Mouse (Mus musculus): ENCODE data around the gene Rbfox3. TPM values are rescaled to one million over a fixed set of nuclear protein-coding genes. Genes with fewer than 3 reads are reported as not detected.

The Rbfox3 gene
- total RNA-seq, 2 experiments from 2014 or later = 0.09 to 0.12 TPM

DNA sequence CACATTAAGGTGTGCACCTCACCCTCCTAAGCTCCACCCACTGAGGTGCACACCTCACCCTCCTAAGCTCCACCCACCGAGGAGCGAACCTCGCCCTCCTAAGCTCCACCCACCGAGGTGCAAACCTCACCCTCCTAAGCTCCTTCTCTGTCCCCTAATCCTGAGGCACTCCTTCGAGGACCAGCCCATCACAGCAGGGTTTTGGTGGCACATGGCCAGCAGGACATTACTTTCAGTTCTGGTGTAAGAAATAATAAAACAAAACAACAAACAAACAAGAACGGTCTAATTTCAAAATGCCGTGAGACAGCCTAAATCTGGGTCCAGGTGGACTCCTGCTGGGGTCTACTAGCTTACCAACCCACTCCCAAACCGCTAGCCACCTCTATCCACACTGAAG, 187.0 kb downstream of the Rbfox3 start:
- no peak for DNase-seq

DNA sequence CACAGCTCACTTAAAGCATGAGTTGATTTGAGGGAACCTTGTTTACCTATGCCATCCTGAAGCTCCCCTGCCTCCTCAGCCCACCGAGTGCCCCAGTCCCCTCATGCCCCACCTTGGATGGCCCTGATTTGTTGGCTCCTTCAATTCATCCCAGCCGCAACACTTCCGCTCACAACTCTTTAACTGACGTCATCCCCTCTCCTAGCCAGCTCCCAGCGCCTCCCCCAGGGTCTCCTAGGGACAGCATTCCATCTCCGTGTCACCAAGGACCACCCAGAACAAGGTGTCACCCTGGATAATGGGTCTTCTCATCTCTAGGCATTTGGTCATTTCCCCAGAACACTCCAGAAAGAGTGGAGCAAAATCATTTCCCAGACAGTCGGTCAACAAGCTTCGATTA, 188.2 kb downstream of the Rbfox3 start:
- DNase-seq = no peak

DNA sequence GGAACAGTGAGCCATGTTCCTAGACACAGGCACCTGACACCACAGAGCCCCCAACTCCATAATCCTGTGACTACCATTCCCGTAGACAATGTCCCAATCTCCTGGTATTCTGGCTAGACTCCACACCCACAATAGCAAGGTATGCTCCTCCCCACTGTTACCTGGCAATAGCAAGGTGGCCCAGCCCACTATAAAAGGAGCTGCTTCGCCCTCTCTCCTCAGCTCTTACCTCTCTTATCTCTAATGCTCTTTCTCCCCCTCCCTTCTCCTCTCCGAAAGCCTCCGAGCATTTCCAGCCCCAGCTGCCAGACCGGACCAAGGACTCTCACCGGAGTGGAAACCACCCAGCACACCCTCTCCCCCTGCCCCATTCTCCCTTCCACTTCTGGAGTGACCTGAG, 189.5 kb downstream of the Rbfox3 start:
- DNase-seq = no peak

DNA sequence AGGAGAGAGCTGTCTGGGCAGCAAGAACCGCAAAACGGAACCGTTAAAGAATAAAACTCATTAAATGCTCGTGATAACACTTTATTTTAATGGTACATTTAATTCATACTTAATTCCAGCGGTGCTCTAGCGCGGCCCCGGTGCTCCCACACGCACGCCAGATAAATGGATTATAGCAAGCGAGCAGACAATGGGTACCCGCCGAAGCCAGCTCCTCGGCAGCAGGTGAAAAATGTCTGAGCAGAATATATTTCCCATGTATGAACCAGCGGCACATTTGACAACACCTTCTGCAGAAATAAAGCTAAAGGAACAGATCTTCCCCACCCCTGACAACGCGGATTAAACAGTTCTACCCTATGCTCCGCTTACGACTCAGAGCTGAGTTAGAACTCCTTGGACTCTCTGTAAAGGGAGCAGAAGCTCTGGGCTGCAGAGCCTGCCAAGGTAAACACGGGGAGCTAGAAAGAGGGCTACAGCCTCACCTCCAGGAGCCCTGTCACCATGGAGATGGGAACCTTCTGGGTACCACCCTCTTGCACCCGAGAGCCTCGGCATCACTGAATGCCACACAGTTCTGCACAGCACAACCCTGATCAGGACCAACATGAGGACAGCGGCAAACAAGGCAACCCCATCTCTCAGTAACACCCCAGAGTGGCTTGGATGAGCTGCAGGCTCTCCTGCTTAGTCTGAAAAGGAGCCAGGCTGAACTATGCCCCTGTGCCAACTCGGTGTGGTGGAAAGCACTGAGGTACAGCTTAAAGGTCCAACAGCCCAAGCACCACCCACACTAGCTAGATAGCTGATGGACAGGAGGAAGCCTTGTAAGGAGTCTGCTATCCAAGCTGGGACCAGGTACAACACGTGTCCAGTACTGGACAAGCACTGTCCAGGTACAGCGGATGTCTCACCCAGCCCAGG, 196.5 kb downstream of the Rbfox3 start:
- no peak for DNase-seq

DNA sequence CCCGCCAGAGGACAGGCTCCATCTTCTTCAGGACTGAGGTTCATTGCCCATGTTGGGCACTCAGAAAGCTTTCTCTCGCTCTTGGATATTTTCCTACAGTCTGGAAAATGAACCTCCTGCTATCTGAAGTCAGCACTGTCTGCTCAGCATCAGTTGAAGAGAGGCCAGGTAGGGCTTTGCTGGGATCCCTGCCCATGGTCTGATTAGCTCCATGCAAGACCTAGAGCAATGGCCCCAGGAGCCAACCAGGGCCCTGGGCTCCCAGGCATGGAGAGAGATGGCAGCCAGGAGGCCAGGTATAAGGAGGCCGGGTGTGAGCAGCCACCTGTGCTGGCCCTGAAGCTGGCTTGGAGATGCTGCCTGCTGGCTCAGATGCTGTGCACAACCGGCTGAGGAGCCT, 198.6 kb downstream of the Rbfox3 start:
- no peak for DNase-seq

DNA sequence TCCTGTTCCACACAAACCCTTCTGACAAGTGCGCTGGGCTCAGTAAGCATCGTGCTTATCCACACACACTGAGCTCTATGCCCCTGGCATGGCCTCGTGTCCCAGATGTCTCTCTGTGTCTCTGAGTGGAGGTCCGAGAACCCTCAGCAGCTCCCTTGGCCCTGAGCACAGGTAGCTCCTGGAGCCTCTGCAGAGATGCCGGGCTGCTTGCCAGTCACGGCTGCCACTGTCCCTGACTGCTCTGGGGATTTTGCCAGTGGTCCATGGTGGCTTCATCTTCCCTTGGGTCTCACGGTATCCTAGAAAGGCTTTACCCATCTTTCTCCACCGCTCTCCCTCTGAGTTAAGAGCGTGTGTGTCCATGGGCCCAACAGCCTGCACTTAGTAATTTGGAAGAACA, 199.3 kb downstream of the Rbfox3 start:
- DNase-seq = no peak

DNA sequence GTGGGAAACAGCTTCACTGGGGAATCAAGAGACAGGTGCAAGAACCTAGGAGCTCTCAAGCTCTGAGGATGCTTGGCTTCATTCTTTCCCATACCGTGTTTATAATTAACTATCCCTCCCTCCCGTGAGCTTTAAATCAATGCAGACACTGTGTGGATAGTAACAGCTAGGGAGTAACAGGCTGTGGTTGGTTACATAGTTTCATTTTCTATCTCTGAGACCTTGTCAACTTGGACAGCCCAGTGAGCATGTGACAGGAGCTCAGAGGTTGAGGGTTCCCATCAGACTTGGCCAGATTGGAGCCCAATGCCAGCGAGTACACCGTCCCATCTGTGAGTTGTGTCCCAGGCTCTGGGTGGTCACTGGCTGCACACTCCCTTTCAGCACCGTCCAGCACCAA, 201.4 kb downstream of the Rbfox3 start:
- no peak for DNase-seq

DNA sequence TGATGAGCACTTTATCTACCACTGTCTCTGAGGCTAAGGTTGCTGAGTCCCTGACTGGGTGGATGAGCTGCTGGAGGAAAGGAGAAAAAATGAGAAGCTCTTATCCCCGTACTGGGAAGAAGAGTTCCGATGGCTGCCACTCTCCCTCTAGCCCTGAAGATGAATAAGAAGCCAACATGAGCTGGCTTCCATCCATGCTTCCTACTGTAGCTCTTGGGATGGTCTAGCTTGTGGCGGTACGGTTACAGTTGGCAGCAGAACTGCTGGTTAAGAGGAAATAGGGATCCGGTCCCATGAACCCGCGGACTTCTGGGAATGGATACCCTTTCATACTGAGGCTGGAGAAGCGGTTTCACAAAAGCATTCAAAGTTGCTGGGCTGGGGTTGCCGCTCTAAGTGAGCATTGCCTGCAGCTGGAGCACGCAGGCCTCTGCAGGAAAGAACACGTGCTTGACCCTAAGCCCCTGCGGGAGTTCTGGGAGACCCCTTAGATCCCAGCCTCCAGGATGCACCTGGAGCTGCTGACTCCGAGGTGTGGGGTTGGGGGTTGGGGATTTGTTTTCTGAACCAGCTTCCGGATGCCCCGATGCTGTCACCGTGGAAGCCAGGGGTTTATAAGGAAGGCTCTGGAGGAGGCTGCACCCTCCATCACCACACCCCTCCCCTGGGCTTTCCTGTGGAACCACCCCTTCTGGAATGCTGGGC, 215.0 kb downstream of the Rbfox3 start:
- DNase-seq = no peak

DNA sequence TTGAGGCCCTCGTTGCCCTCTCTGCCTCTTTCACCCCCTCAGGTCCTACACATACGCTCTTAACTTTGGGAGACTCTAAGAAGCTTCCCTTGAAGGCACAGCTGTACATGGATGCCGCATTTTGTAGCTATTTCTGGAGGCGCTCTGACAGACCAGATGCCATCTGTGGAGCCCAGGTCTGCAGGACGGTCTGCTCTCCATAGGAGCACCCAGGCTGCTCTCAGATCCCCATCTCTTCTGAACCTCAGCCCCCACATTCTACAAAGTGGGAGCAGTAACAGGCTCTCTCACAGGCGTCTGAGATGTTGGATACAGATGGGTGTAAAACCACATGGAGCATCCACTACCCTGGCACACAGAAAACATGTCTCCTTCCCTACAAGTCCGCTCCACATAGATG, 218.1 kb downstream of the Rbfox3 start:
- DNase-seq = no peak

DNA sequence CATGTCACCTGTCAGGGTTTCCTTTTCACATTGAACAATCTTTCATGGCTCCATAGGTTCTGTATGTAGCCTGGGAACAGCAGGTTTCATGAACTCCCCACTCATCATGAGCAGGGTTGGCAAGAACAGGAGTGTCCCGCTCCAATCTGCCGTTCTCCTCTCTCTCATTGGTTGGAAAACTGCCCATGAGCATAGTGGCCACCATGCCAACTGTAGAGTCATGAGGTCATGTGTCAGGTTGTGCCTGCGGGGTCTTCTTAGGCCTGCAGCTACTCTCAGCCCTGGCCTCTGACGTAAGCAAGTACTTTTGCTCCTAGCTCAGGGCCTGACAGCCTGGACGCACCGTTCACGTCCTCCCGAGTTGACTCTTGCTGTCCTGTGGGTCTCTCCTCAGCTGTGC, 221.1 kb downstream of the Rbfox3 start:
- no peak for DNase-seq

DNA sequence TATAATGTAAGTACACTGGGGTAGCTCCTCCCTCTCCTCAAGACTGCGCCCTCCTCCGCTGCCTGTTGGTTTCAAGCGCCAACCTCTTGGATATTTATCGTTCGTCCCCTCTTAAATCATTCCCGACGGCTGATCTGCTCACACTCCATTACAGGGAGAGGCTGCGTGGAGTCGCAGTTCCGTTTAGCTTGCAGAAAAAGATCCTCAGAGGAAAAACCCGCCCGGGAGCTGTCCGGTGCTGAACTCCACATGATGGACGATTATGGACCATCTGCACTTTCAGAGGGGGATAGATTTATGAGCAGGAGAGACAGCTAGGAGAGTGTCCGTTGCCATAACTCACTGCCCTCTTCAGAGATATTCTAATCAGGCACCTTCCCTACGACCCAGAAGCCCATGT, 226.0 kb downstream of the Rbfox3 start:
- DNase-seq = peak; percentile 65

DNA sequence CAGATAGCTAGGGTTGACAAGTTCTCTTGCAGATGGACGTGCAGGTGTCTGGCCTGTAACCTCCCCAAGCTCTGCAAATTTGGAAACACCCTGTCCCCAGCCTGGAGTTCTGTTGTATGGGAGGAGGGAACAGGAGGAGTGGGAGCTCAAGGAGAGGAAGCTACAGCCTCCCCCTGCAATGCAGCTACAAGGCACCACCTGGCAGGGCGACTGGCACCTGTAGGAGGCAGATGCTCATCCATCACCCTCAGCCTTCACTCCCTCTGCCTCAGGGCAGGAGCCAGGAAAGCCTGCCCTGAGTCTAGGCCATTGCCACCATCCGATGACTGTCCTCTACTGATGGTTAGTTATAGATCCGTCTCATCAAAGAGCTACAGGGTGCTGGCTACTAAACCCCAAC, 226.7 kb downstream of the Rbfox3 start:
- DNase-seq = no peak

DNA sequence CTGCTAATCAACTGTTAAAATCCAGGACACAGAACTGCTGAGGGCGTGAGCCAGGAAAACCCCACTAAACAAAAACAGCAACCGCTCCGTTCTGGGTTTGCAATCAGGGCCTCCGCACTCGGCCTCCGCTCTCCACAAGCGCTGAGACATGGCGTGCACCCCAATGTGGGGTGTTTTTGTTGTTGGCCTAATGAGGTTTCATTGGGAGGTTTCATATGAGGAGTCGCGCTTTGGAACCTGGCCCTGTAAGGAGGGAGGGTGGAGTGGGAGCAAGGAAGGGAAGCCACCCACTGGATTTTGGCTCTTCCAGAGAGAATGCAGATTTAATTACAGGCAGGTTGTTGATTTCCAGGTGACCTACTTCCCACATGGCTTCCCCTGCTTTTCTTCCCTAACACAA, 230.7 kb downstream of the Rbfox3 start:
- DNase-seq = no peak

DNA sequence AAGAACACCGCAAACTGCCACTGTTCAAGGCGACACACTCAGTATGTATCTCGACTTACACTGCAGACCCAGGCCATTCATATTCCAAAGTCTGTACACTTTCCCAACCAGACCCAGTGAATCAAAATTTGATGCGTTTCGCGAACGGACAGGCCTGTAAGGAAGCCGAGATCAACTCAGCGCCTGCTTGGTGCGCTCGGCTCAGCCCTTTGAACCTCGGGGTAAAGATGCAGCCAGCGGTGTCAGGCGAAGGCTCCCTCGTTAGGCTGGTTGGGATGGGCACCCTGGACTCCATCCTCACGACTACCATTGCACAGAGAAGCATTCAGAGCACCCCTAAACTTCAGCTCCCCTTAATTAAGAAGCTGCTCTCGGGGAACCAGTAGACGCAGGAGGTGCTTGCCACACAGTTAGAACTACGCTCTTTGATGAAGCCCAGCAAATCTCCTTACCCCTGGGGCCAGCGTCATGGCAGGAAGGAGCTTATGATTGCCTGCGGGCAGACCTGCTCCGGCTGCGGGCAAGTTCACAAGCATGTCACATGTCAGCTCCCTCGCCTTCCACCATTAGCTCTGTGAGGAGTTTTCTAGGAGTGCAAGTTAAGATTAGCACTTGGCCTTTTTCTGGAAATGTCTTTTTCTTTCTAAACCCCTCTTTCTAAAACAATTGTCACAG, 231.5 kb downstream of the Rbfox3 start:
- DNase-seq = no peak

DNA sequence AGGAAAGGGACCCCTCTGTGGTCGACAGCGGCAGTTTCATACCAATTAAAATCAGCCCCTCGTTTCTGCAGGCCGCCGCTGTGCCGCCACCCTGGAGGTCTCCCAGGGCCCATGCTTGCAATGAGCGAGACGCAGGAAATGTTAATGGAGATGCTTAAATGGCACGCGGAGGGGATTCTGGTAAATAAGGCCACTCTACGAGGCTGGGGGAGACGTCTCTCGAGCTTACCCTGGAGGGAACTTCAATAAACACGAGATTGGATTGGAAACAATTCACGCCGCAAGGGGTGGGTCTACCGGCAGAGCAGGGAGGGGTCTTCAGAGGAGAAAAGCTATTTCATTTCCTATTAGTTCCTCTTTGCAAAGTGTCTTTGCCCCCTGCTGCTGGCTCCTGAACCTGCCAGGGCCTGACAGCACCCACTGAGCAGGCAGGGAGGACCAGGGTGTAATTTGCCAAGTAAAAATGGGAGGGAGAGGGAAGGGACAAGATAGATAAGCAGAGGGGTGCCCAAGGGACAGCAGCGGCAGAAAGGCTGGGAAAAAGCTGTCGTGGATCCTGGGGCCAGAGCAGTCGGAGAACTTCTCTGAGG, 232.8 kb downstream of the Rbfox3 start:
- no peak for DNase-seq

DNA sequence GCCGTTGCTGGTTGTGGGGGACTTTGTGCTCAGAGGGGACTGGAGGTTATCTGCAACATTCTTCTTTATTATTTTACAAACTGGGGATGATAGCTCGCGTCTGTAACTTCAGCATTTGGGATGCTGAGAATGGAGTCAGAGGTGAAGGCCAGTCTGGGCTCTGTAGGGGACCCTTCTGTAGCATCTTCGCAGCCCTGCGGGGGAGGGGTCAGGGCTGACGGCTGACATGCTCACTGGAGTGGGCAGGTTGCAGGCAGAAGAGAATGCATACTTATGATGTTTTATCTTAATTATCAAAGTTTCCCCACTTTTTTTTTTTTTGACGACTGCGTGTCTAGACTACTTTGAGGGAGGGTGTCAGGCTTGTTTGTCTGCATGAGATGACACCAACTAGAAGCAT, 234.1 kb downstream of the Rbfox3 start:
- no peak for DNase-seq

DNA sequence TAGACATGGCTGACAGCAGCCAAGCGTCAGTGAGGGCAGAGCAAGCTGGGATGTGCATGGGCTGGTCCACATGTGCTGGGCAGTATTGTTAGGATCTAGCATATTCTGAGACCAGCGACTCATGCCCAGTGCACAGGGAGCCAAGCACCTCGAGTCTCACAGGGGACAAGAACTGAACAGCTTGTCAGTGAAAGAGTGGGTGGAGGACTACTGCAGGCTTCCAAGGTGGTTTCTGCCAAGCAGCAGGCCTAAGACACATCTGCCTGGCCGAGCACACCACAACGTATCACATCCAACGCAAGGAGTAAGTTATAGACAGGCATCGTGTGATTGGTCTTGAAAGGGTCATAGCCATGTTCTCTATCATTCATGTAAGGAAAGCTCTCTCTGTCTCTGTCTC, 235.0 kb downstream of the Rbfox3 start:
- no peak for DNase-seq

DNA sequence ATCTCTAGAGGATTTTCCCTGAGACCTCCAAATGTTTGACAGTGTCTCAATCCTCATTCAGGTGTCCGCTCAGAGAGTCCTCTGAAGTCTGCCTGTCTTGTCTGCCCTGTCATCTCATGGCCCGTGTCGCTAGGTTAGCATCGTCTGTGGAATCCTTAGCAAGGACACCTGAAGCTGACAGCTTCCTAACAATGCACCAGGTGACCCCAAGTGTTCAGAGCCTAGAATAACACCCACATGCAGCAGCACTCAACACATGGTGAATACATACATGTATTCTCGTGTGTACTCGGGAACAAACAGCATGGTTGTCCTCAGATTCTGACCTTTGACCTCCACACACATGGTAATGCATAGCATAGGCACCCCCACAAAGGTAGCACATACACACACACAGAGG, 239.4 kb downstream of the Rbfox3 start:
- no peak for DNase-seq

DNA sequence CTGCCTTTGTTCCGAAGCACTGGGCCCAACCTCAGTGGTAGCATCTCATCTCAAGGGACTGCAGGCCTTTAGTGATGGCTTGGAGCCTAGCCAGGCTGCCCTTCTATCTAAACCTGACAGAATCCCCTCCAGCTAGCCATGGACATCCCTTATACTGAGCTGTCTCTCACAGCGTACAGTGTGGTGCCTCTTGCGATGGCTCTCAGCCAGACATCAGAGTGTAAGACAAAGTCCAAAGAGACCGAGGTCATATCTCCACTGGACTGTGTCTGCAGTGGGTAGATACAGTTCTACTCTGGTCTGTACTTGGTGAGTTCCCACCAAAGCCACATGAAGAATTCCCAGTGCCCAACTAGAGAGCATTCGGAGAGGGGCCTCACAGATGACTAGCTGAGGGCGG, 240.2 kb downstream of the Rbfox3 start:
- no peak for DNase-seq

DNA sequence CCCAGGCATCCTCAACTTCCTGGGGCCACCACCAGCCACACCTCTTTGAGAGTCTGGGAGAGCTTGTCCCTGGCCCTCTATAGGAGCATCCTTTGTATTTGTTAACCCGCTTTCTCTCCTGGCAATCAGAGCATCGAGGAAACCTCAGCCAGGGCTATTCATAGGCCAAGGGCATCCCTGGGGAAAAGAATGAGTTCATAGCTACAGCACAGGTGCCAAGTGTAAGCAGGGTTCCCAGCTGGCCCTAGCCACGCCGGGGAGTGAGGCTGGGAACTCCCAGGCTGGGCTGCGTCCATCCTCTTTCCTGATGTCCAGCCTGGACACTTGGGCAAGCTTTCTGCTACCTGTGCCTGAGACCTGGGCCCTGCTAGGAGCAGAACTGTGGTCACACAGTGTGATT, 241.6 kb downstream of the Rbfox3 start:
- peak; percentile 50 for DNase-seq

DNA sequence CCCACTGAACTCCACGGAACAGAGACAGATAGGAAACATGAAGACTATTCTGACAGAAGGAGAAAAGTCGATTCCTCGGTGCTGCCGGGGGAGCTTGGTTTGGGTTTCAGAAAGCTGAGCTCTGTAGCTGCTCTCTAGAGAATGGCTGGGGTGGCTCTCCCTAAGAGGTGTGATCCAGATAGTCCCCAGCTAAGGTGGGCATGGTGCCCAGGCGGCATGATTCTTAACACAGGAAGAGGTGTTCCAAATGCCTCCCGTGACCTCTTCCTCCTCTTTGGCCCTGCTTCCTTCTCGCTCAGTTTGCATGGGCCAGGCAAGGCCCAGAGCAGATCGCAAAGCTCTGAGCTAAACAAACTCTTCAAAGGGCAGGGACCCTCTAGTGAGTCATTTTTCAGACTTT, 243.0 kb downstream of the Rbfox3 start:
- DNase-seq = peak; percentile 35

DNA sequence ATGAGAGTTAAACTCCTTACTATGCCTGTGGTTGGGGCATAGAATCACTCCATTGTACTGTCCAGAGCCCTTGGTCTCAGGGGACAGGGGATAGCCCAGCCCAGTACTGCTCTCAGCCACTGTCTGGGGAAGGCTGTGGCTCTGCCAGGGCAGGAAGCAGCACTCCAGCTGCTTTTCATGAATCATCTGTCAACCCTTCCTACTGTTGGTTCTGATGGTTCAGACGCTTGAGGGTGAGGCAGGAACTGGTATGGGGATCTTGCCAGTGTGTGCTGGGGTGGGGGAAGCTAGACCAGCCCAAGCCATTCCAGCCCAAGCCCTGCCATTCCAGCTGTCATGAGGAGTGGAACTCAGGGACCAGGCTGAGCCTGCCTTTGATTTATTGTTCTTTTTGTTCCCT, 243.5 kb downstream of the Rbfox3 start:
- peak; percentile 21 for DNase-seq

DNA sequence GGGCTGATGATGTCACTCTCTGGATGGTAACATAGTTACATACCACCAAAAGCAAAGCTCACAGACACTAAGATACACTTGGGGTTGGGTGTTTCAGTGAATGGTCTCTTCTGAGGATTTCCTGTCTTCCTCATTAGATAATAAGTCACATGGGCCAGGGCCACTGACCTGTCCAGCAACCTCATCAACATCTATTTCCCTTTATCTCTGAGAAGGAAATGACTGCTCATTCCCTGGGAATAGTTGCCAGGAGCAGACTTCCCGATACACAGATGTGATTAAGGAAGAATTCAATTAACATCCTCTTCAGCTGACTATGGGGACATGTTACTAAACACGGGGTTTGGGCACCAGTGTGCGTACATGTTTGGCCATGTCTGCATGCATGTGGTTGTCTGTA, 245.2 kb downstream of the Rbfox3 start:
- DNase-seq = no peak
